ENCODE assay signal across 15 mouse cellular contexts in genomic region chr2:164761502-164761901, GRCm38 (mm10). TPM values are rescaled to one million over a fixed set of nuclear protein-coding genes. Genes with fewer than 3 reads are reported as not detected.
DNase-seq lines count a peak whose midpoint lies in the region; ATAC-seq and TF ChIP-seq lines count a peak whose summit lies in the region.
"Had no signal": no experiment of that assay in that cellular context is flagged by ENCODE, and none has a peak within 500 bp of the region (broad histone marks: within the 10 kb centered on the region; RNA-seq: fewer than 3 reads in every experiment).

No protein-coding gene starts in this region.

- H3K4me2 ChIP-seq in lung, embryonic 15.5 days, result no peak overlapping the region
- H3K4me2 ChIP-seq: limb, embryonic 12.5 days; neural tube, embryonic 12.5 days had no signal

- TF ChIP-seq POLR2A in lung, adult 2 months (IDR thresholded peaks at IDR 0.05; ENCODE audit: borderline replicate concordance, extremely low read depth, low read depth, low read length), result no peak

- TF ChIP-seq CTCF in lung, adult 2 months (IDR thresholded peaks at IDR 0.05; ENCODE audit: insufficient read depth, low read length), result no peak

- H3K4me3 ChIP-seq in lung, embryonic 15.5 days, result no peak overlapping the region
- H3K4me3 ChIP-seq in lung, adult 2 months (replicated peaks; ENCODE audit: extremely low read depth, low read depth, low read length), result no peak overlapping the region
- peak overlapping the region; percentile 40 for H3K4me3 ChIP-seq in erythroblast, embryonic 14.5 days (replicated peaks)
- H3K4me3 ChIP-seq: limb, embryonic 12.5 days; megakaryocyte, embryonic 14.5 days; neural tube, embryonic 12.5 days had no signal

- no peak overlapping the region for H3K9ac ChIP-seq in lung, embryonic 15.5 days
- H3K9ac ChIP-seq: limb, embryonic 12.5 days; neural tube, embryonic 12.5 days had no signal

- peak; percentile 38 to 41 for DNase-seq in cerebellum, postnatal 14 days
- no peak for DNase-seq in cerebellum, adult 11-12 months
- DNase-seq in lung, adult 2 months, result no peak
- DNase-seq in spleen, postnatal 14 days (ENCODE audit: low spot score in 2 of 2), result peak; percentile 37 to 38
- no peak for DNase-seq in left cerebral cortex, adult 11 months (ENCODE audit: low spot score)
- DNase-seq: gastrocnemius, postnatal 36 days had no signal

- no peaks in the 10 kb centered on the region for H3K4me1 ChIP-seq in lung, embryonic 15.5 days
- no peaks in the 10 kb centered on the region for H3K4me1 ChIP-seq in lung, adult 2 months (ENCODE audit: control insufficient read depth, insufficient read depth, low read length)
- peaks cover 83% of the 10 kb centered on the region for H3K4me1 ChIP-seq in erythroblast, embryonic 14.5 days (ENCODE audit: control insufficient read depth)
- H3K4me1 ChIP-seq: limb, embryonic 12.5 days; neural tube, embryonic 12.5 days had no signal

- H3K27ac ChIP-seq in lung, embryonic 15.5 days, result no peak overlapping the region
- H3K27ac ChIP-seq: limb, embryonic 12.5 days; neural tube, embryonic 12.5 days had no signal

- peaks cover 92% of the 10 kb centered on the region for H3K36me3 ChIP-seq in lung, embryonic 15.5 days
- H3K36me3 ChIP-seq in erythroblast, embryonic 14.5 days (ENCODE audit: control insufficient read depth), result peaks cover 96% of the 10 kb centered on the region

- WGBS in lung, embryonic 15.5 days, result 85% methylated on average over 2 of the region's 2 CpGs
- 87% methylated on average over 2 of the region's 2 CpGs for WGBS in lung, adult 2 months

- ATAC-seq in lung, embryonic 15.5 days (ENCODE audit: borderline replicate concordance, extremely low read depth, low FRiP score, low TSS enrichment), result peak; percentile 58; the same call in 1 of the 2 replicates
- no peak for ATAC-seq in monocyte, adult 5-6 weeks (replicated peaks; ENCODE audit: insufficient number of reproducible peaks, low FRiP score, low TSS enrichment, poor library complexity, severe bottlenecking)
- ATAC-seq: forebrain, embryonic 14.5 days had no signal

- H3K9me3 ChIP-seq in lung, embryonic 15.5 days, result no peaks in the 10 kb centered on the region
- H3K9me3 ChIP-seq in erythroblast, embryonic 14.5 days (ENCODE audit: control insufficient read depth, low read length), result peaks cover 4% of the 10 kb centered on the region
- H3K9me3 ChIP-seq: limb, embryonic 12.5 days; megakaryocyte, embryonic 14.5 days; neural tube, embryonic 12.5 days had no signal

- no peaks in the 10 kb centered on the region for H3K27me3 ChIP-seq in lung, embryonic 15.5 days
- H3K27me3 ChIP-seq in erythroblast, embryonic 14.5 days (ENCODE audit: control insufficient read depth), result no peaks in the 10 kb centered on the region
- H3K27me3 ChIP-seq: limb, embryonic 12.5 days; megakaryocyte, embryonic 14.5 days; neural tube, embryonic 12.5 days had no signal

RNA-seq across cellular contexts. Expression of gene Ube2c, which starts 8.2 kb away (rescaled TPM):
- polyA plus RNA-seq in lung, embryonic 15.5 days (2015; fragmentation: Nextera tagmentation; extraction: Ambion mirVana), result 554 and 590 TPM in 2 replicates
- 6.2 and 9.7 TPM in 2 replicates for polyA plus RNA-seq in lung, adult 2 months (2012; rRNA removed)
- polyA plus RNA-seq in erythroblast, embryonic 14.5 days (2012), result 158 and 179 TPM in 2 replicates
- 2.7 to 5.1 TPM (median 3.5 TPM) in 3 replicates for total RNA-seq in monocyte, adult 5-6 weeks (2017)

RNA-seq across cellular contexts. Expression of gene Dnttip1, which starts 15.7 kb away (rescaled TPM):
- 70.5 and 71.3 TPM in 2 replicates for polyA plus RNA-seq in lung, embryonic 15.5 days (2015; fragmentation: Nextera tagmentation; extraction: Ambion mirVana)
- polyA plus RNA-seq in lung, adult 2 months (2012; rRNA removed), result 25.5 and 63.1 TPM in 2 replicates
- 16.3 and 17.4 TPM in 2 replicates for polyA plus RNA-seq in erythroblast, embryonic 14.5 days (2012)
- 18.2 to 23.6 TPM (median 20.1 TPM) in 3 replicates for total RNA-seq in monocyte, adult 5-6 weeks (2017)

RNA-seq across cellular contexts. Expression of gene Wfdc3, which starts 15.8 kb away (rescaled TPM):
- polyA plus RNA-seq in lung, embryonic 15.5 days (2015; fragmentation: Nextera tagmentation; extraction: Ambion mirVana), result 1.9 and 2.3 TPM in 2 replicates
- polyA plus RNA-seq in lung, adult 2 months (2012; rRNA removed), result 1.3 and 2.3 TPM in 2 replicates
- polyA plus RNA-seq in erythroblast, embryonic 14.5 days (2012), result 0.04 and 0.07 TPM in 2 replicates
- total RNA-seq in monocyte, adult 5-6 weeks (2017), result not detected in 3 replicates
- total RNA-seq: gastrocnemius, postnatal 36 days had no signal

RNA-seq across cellular contexts. Expression of gene Tnnc2, which starts 18.3 kb away (rescaled TPM):
- 2.0 and 9.7 TPM in 2 replicates for polyA plus RNA-seq in lung, embryonic 15.5 days (2015; fragmentation: Nextera tagmentation; extraction: Ambion mirVana)
- polyA plus RNA-seq in lung, adult 2 months (2012; rRNA removed), result 237 TPM in 1 of 2 replicates, not detected in the other
- not detected in 2 replicates for polyA plus RNA-seq in erythroblast, embryonic 14.5 days (2012)
- not detected in 3 replicates for total RNA-seq in monocyte, adult 5-6 weeks (2017)
- total RNA-seq: layer of hippocampus, adult 18-20 months had no signal
- polyA plus RNA-seq: forebrain, embryonic 14.5 days; small intestine, adult 2 months had no signal

RNA-seq across cellular contexts. Expression of gene Snx21, which starts 24.1 kb away (rescaled TPM):
- polyA plus RNA-seq in lung, embryonic 15.5 days (2015; fragmentation: Nextera tagmentation; extraction: Ambion mirVana), result 24.4 and 27.0 TPM in 2 replicates
- 52.0 and 61.8 TPM in 2 replicates for polyA plus RNA-seq in lung, adult 2 months (2012; rRNA removed)
- polyA plus RNA-seq in erythroblast, embryonic 14.5 days (2012), result 1.5 and 2.4 TPM in 2 replicates
- total RNA-seq in monocyte, adult 5-6 weeks (2017), result 2.9 to 6.0 TPM (median 5.5 TPM) in 3 replicates

Comparison
In these comparisons a context has a peak if more than half of its experiments do, and no peak if none do; other contexts are left out.
1. DNase-seq: peak in cerebellum, postnatal 14 days (2 of 2) and spleen, postnatal 14 days (2 of 2); none in cerebellum, adult 11-12 months (single experiment), lung, adult 2 months (single experiment) and left cerebral cortex, adult 11 months (single experiment).
2. RNA of gene Ube2c, which starts 8.2 kb away (polyA plus RNA-seq): 554 to 590 TPM in lung, embryonic 15.5 days and 158 to 179 TPM in erythroblast, embryonic 14.5 days; 6.2 to 9.7 TPM in lung, adult 2 months; every median in the first group is over 10 times any median in the second.